Mouse (Mus musculus) neural tube, embryonic 12.5 days (tissue): ENCODE data around the gene Klhl32. TPM values are rescaled to one million over a fixed set of nuclear protein-coding genes. Genes with fewer than 3 reads are reported as not detected.

Source experiments
- ATAC-seq: fragments of 200-750 bp; cut with Nextera tagmentation; 2 replicates; pipeline ENCODE4 v1.8.0; 2017; ENCODE audit warnings: low read depth, mild to moderate bottlenecking, moderate TSS enrichment, moderate library complexity; ENCODE audit not compliant: low FRiP score
- H3K27ac ChIP-seq: fragments of 300-500 bp; sonication (generic); 2 replicates; pipeline ENCODE4 v1.5.1; 2016
- H3K27me3 ChIP-seq: fragments of 300-500 bp; sonication (generic); replicated peaks from 2 replicates; pipeline ENCODE4 v1.6.1; 2016; ENCODE audit warnings: mild to moderate bottlenecking
- H3K36me3 ChIP-seq: fragments of 300-500 bp; sonication (generic); 2 replicates; pipeline ENCODE4 v1.6.1; 2016; ENCODE audit warnings: mild to moderate bottlenecking
- H3K4me1 ChIP-seq: fragments of 300-500 bp; sonication (generic); 2 replicates; pipeline ENCODE4 v1.6.1; 2016
- H3K4me2 ChIP-seq: fragments of 300-500 bp; sonication (generic); replicated peaks from 2 replicates; pipeline ENCODE4 v1.6.1; 2016; ENCODE audit warnings: mild to moderate bottlenecking
- H3K4me3 ChIP-seq: fragments of 300-500 bp; sonication (generic); 2 replicates; pipeline ENCODE4 v1.5.1; 2016
- H3K9ac ChIP-seq: fragments of 300-500 bp; sonication (generic); 2 replicates; pipeline ENCODE4 v1.6.1; 2016; ENCODE audit warnings: mild to moderate bottlenecking
- H3K9me3 ChIP-seq: fragments of 300-500 bp; sonication (generic); 2 replicates; pipeline ENCODE4 v1.6.1; 2016; ENCODE audit warnings: mild to moderate bottlenecking
- WGBS: fragments of 180-500 bp; shearing (Covaris S2); methylation state at CpG from one replicate; pipeline ENCODE4 v1.1.7; 2016; 5-methylcytosine and 5-hydroxymethylcytosine counted together
- polyA plus RNA-seq: library from polyadenylated mRNA; unstranded; fragments of >200 nt; fragmentation: Nextera tagmentation; extraction: Ambion mirVana; gene quantifications from 2 replicates; pipeline ENCODE4 v1.2.1, GENCODE M21; 2016

Klhl32 gene
- polyA plus RNA-seq, 1 experiment from 2014 or later, result 15.7 TPM

- 57% methylated on average over 7 of the region's 7 CpGs for WGBS
These were observed 57.1 kb downstream of the Klhl32 start for GRCm38 (mm10) chr4:24793726-24794345.

GRCm38 (mm10) chr4:24792416-24792981, 58.4 kb downstream of the Klhl32 start:
- no peak overlapping the region for H3K9ac ChIP-seq
- WGBS, result 26% methylated on average over 16 of the region's 16 CpGs
- 0 out of 2 replicates have a peak, but pooled peaks have one; percentile 35 for ATAC-seq

More at GRCm38 (mm10) chr4:24793726-24794345, 57.1 kb downstream of the Klhl32 start:
- H3K36me3 ChIP-seq, result no peaks in the 10 kb centered on the region
- no peak overlapping the region for H3K4me3 ChIP-seq
- no peaks in the 10 kb centered on the region for H3K27me3 ChIP-seq
- H3K9ac ChIP-seq, result no peak overlapping the region
- no peaks in the 10 kb centered on the region for H3K9me3 ChIP-seq
- H3K27ac ChIP-seq, result no peak overlapping the region
- no peak overlapping the region for H3K4me2 ChIP-seq
- ATAC-seq, result no peak
- peaks cover 7% of the 10 kb centered on the region; the same call in 1 of the 2 replicates for H3K4me1 ChIP-seq

GRCm38 (mm10) chr4:24789331-24789730, 61.6 kb downstream of the Klhl32 start:
- no peak overlapping the region for H3K9ac ChIP-seq
- no peak overlapping the region for H3K4me2 ChIP-seq
- H3K4me1 ChIP-seq, result peaks cover 7% of the 10 kb centered on the region; the same call in 1 of the 2 replicates
- 93% methylated on average over 1 of the region's 1 CpGs for WGBS
- no peak overlapping the region for H3K4me3 ChIP-seq
- no peaks in the 10 kb centered on the region for H3K36me3 ChIP-seq
- no peak for ATAC-seq
- H3K27me3 ChIP-seq, result no peaks in the 10 kb centered on the region
- H3K27ac ChIP-seq, result no peak overlapping the region
- no peaks in the 10 kb centered on the region for H3K9me3 ChIP-seq

More at GRCm38 (mm10) chr4:24792416-24792981, 58.4 kb downstream of the Klhl32 start:
- H3K4me2 ChIP-seq, result peak overlapping the region; percentile 36
- H3K36me3 ChIP-seq, result no peaks in the 10 kb centered on the region
- no peaks in the 10 kb centered on the region for H3K9me3 ChIP-seq
- H3K4me1 ChIP-seq, result peaks cover 7% of the 10 kb centered on the region; the same call in 1 of the 2 replicates
- H3K27me3 ChIP-seq, result no peaks in the 10 kb centered on the region
- H3K4me3 ChIP-seq, result no peak overlapping the region
- no peak overlapping the region for H3K27ac ChIP-seq

- Histone ChIP-seq H3K27ac (no peak overlapping the region), H3K36me3 (no peaks in the 10 kb centered on the region), H3K9ac (no peak overlapping the region), H3K9me3 (no peaks in the 10 kb centered on the region), H3K4me3 (no peak overlapping the region), H3K27me3 (no peaks in the 10 kb centered on the region), H3K4me1 (no peaks in the 10 kb centered on the region), H3K4me2 (no peak overlapping the region)
- ATAC-seq, result no peak
- WGBS, result 62% methylated on average over 7 of the region's 7 CpGs
These were observed 65.0 kb downstream of the Klhl32 start for GRCm38 (mm10) chr4:24785757-24786532.

GRCm38 (mm10) chr4:24765919-24766318, 85.0 kb downstream of the Klhl32 start:
- H3K27ac ChIP-seq, result no peak overlapping the region
- H3K9ac ChIP-seq, result no peak overlapping the region
- WGBS, result 82% methylated on average over 2 of the region's 2 CpGs

GRCm38 (mm10) chr4:24765469-24765868, 85.5 kb downstream of the Klhl32 start:
- 0 out of 2 replicates have a peak, but pooled peaks have one; percentile 41 for ATAC-seq
- no peaks in the 10 kb centered on the region for H3K9me3 ChIP-seq
- H3K27ac ChIP-seq, result no peak overlapping the region
- H3K36me3 ChIP-seq, result no peaks in the 10 kb centered on the region
- H3K9ac ChIP-seq, result no peak overlapping the region
- no peak overlapping the region for H3K4me2 ChIP-seq
- H3K27me3 ChIP-seq, result no peaks in the 10 kb centered on the region
- no peak overlapping the region for H3K4me3 ChIP-seq
- no peaks in the 10 kb centered on the region for H3K4me1 ChIP-seq
- WGBS, result 61% methylated on average over 3 of the region's 3 CpGs

More at GRCm38 (mm10) chr4:24765919-24766318, 85.0 kb downstream of the Klhl32 start:
- H3K4me2 ChIP-seq, result no peak overlapping the region
- no peaks in the 10 kb centered on the region for H3K27me3 ChIP-seq
- H3K4me1 ChIP-seq, result no peaks in the 10 kb centered on the region
- H3K4me3 ChIP-seq, result no peak overlapping the region
- ATAC-seq, result no peak
- H3K36me3 ChIP-seq, result no peaks in the 10 kb centered on the region
- no peaks in the 10 kb centered on the region for H3K9me3 ChIP-seq

- Histone ChIP-seq H3K4me2 (no peak overlapping the region), H3K4me3 (no peak overlapping the region), H3K9ac (no peak overlapping the region), H3K27ac (no peak overlapping the region), H3K4me1 (no peaks in the 10 kb centered on the region), H3K36me3 (no peaks in the 10 kb centered on the region), H3K9me3 (no peaks in the 10 kb centered on the region), H3K27me3 (no peaks in the 10 kb centered on the region)
- 82% methylated on average over 2 of the region's 2 CpGs for WGBS
- ATAC-seq, result no peak
These were observed 86.4 kb downstream of the Klhl32 start for GRCm38 (mm10) chr4:24764558-24764957.

- Histone ChIP-seq H3K4me2 (no peak overlapping the region), H3K4me3 (no peak overlapping the region), H3K27ac (no peak overlapping the region), H3K9ac (no peak overlapping the region), H3K27me3 (no peaks in the 10 kb centered on the region), H3K4me1 (no peaks in the 10 kb centered on the region), H3K36me3 (no peaks in the 10 kb centered on the region), H3K9me3 (no peaks in the 10 kb centered on the region)
- ATAC-seq, result no peak
- 84% methylated on average over 4 of the region's 4 CpGs for WGBS
These were observed 87.5 kb downstream of the Klhl32 start for GRCm38 (mm10) chr4:24763451-24763850.

- Histone ChIP-seq H3K27ac (no peak overlapping the region), H3K27me3 (no peaks in the 10 kb centered on the region), H3K4me1 (no peaks in the 10 kb centered on the region), H3K9me3 (no peaks in the 10 kb centered on the region), H3K9ac (no peak overlapping the region), H3K4me3 (no peak overlapping the region), H3K36me3 (no peaks in the 10 kb centered on the region), H3K4me2 (no peak overlapping the region)
- 91% methylated on average over 1 of the region's 1 CpGs for WGBS
- no peak for ATAC-seq
These were observed 92.0 kb downstream of the Klhl32 start for GRCm38 (mm10) chr4:24758954-24759353.

GRCm38 (mm10) chr4:24752517-24753208, 98.3 kb downstream of the Klhl32 start:
- H3K27me3 ChIP-seq, result no peaks in the 10 kb centered on the region
- 76% methylated on average over 8 of the region's 8 CpGs for WGBS
- ATAC-seq, result no peak

GRCm38 (mm10) chr4:24737080-24737479, 113.8 kb downstream of the Klhl32 start:
- no peaks in the 10 kb centered on the region for H3K9me3 ChIP-seq
- ATAC-seq, result no peak
- no peaks in the 10 kb centered on the region for H3K27me3 ChIP-seq
- H3K36me3 ChIP-seq, result no peaks in the 10 kb centered on the region
- H3K9ac ChIP-seq, result no peak overlapping the region
- no peaks in the 10 kb centered on the region for H3K4me1 ChIP-seq
- H3K4me2 ChIP-seq, result no peak overlapping the region
- H3K4me3 ChIP-seq, result no peak overlapping the region
- H3K27ac ChIP-seq, result no peak overlapping the region
- WGBS, result 92% methylated on average over 6 of the region's 6 CpGs

More at GRCm38 (mm10) chr4:24752517-24753208, 98.3 kb downstream of the Klhl32 start:
- no peaks in the 10 kb centered on the region for H3K36me3 ChIP-seq
- no peak overlapping the region for H3K9ac ChIP-seq
- no peak overlapping the region for H3K27ac ChIP-seq
- no peak overlapping the region for H3K4me2 ChIP-seq
- H3K4me3 ChIP-seq, result no peak overlapping the region
- no peaks in the 10 kb centered on the region for H3K9me3 ChIP-seq
- H3K4me1 ChIP-seq, result no peaks in the 10 kb centered on the region

- Histone ChIP-seq H3K36me3 (no peaks in the 10 kb centered on the region), H3K27ac (no peak overlapping the region), H3K4me2 (no peak overlapping the region), H3K4me3 (no peak overlapping the region), H3K9me3 (no peaks in the 10 kb centered on the region), H3K4me1 (no peaks in the 10 kb centered on the region), H3K27me3 (no peaks in the 10 kb centered on the region), H3K9ac (no peak overlapping the region)
- WGBS, result 41% methylated on average over 3 of the region's 3 CpGs
- ATAC-seq, result peak; percentile 56; the same call in 1 of the 2 replicates
These were observed 130.1 kb downstream of the Klhl32 start for GRCm38 (mm10) chr4:24720834-24721233.
